Comparison of ENCODE assay signal across 15 mouse cellular contexts in the genomic region with DNA sequence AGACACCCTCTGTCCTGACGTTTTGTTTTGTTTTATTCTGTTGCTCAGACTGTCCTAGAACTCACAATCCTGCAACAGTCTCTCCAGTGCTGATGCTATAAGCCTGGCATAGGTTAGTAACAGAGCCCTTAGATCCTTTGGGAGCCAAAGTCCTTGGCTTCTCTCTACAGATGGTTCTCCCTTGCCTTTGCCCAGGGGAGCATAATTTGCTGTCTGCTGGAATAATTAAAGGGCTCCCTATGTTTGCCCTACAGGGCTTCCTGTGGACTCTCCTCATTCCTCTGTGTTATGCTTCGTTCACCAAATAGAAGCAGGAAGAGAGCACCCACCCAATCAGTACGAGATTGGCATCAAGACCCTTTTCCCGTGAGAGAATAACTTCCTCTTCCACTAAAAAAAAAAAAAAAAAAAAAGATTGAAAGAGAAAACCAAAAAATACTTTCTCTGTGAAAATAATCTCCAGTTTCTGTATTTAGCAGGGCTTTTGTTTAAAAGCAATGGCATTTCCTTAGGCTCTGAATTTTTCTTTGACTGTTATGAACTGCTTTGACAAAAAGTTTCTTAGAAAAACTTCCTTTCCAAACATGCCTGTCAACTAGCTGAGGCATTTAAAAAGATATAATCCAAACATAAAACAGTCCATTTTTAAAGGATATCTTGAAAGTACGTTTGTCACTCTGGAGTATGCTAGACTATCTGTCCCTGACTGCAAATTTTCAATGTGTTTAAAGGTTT.
DNase-seq lines count a peak whose midpoint lies in the region; ATAC-seq lines count a peak whose summit lies in the region.
"Had no signal": no experiment of that assay in that cellular context is flagged by ENCODE, and none has a peak within 500 bp of the region (broad histone marks: within the 10 kb centered on the region; RNA-seq: fewer than 3 reads in every experiment).

No protein-coding gene starts in this region.

- intact Hi-C loops in heart, postnatal 25 days (cut with DNase I) = loop anchor here (5.0 kb wide), 2 partner anchors 96 to 124 kb away; no protein-coding TSS in a partner anchor

- ATAC-seq in heart, embryonic 15.5 days (replicated peaks; ENCODE audit: insufficient number of reproducible peaks, insufficient read depth, low FRiP score, low read depth) = no peak
- ATAC-seq in lung, embryonic 15.5 days (ENCODE audit: borderline replicate concordance, extremely low read depth, low FRiP score, low TSS enrichment) = no peak
- ATAC-seq in stomach, embryonic 16.5 days (ENCODE audit: insufficient read depth, low FRiP score) = no peak
- ATAC-seq in midbrain, embryonic 16.5 days = no peak
- ATAC-seq: CD4-positive, CD25-positive, alpha-beta regulatory T cell, adult 4 months; Patski had no signal

- no peak for DNase-seq in heart, postnatal 25 days (ENCODE audit: low spot score)
- DNase-seq in lung, postnatal 4 days = no peak
- peak; percentile 19 for DNase-seq in fibroblast of lung, adult 2 months (ENCODE audit: low read depth)
- no peak for DNase-seq in urinary bladder, postnatal 25 days (ENCODE audit: low spot score)
- DNase-seq: cerebellum, postnatal 36 days; thymus, postnatal 25 days had no signal

- H3K4me2 ChIP-seq in heart, embryonic 15.5 days = no peak overlapping the region
- H3K4me2 ChIP-seq in lung, embryonic 15.5 days = 0 out of 2 replicates have a peak overlapping the region, but pooled peaks have one; percentile 6
- no peak overlapping the region for H3K4me2 ChIP-seq in stomach, embryonic 16.5 days (ENCODE audit: low read depth, low read length)
- H3K4me2 ChIP-seq in midbrain, embryonic 16.5 days (ENCODE audit: low read length) = no peak overlapping the region
- H3K4me2 ChIP-seq: midbrain, embryonic 12.5 days; neural tube, embryonic 12.5 days had no signal

- WGBS in heart, embryonic 15.5 days = 43% methylated on average over 5 of the region's 5 CpGs
- WGBS in lung, embryonic 15.5 days = 21% methylated on average over 5 of the region's 5 CpGs
- 20% methylated on average over 5 of the region's 5 CpGs for WGBS in stomach, embryonic 16.5 days
- WGBS in midbrain, embryonic 16.5 days = 65% methylated on average over 5 of the region's 5 CpGs

- H3K9ac ChIP-seq in heart, embryonic 15.5 days = no peak overlapping the region
- H3K9ac ChIP-seq in lung, embryonic 15.5 days = no peak overlapping the region
- H3K9ac ChIP-seq in stomach, embryonic 16.5 days (ENCODE audit: low read length) = no peak overlapping the region
- no peak overlapping the region for H3K9ac ChIP-seq in midbrain, embryonic 16.5 days (ENCODE audit: low read depth, low read length)
- H3K9ac ChIP-seq: midbrain, embryonic 12.5 days; neural tube, embryonic 12.5 days had no signal

- H3K9me3 ChIP-seq in heart, embryonic 15.5 days (replicated peaks) = no peaks in the 10 kb centered on the region
- H3K9me3 ChIP-seq in lung, embryonic 15.5 days = no peaks in the 10 kb centered on the region
- H3K9me3 ChIP-seq in stomach, embryonic 16.5 days (replicated peaks; ENCODE audit: control insufficient read depth, low read length) = no peaks in the 10 kb centered on the region
- H3K9me3 ChIP-seq in midbrain, embryonic 16.5 days (replicated peaks; ENCODE audit: control insufficient read depth, low read length, poor library complexity, severe bottlenecking) = no peaks in the 10 kb centered on the region
- H3K9me3 ChIP-seq: midbrain, embryonic 12.5 days; neural tube, embryonic 12.5 days had no signal

- peak overlapping the region; percentile 42 for H3K27ac ChIP-seq in heart, embryonic 15.5 days
- H3K27ac ChIP-seq in lung, embryonic 15.5 days = peak overlapping the region; percentile 78
- peak overlapping the region; percentile 79 for H3K27ac ChIP-seq in stomach, embryonic 16.5 days (ENCODE audit: low read length)
- H3K27ac ChIP-seq in midbrain, embryonic 16.5 days (ENCODE audit: low read length) = no peak overlapping the region
- H3K27ac ChIP-seq: midbrain, embryonic 12.5 days; neural tube, embryonic 12.5 days had no signal

- H3K4me1 ChIP-seq in heart, embryonic 15.5 days (replicated peaks) = peaks cover 18% of the 10 kb centered on the region
- peaks cover 38% of the 10 kb centered on the region for H3K4me1 ChIP-seq in lung, embryonic 15.5 days
- peaks cover 25% of the 10 kb centered on the region for H3K4me1 ChIP-seq in stomach, embryonic 16.5 days (ENCODE audit: control insufficient read depth, insufficient read depth, low read length)
- H3K4me1 ChIP-seq in midbrain, embryonic 16.5 days (ENCODE audit: control insufficient read depth, insufficient read depth, low read length) = peaks cover 14% of the 10 kb centered on the region

- no peaks in the 10 kb centered on the region for H3K36me3 ChIP-seq in heart, embryonic 15.5 days
- H3K36me3 ChIP-seq in lung, embryonic 15.5 days = no peaks in the 10 kb centered on the region
- H3K36me3 ChIP-seq in stomach, embryonic 16.5 days (ENCODE audit: control insufficient read depth, insufficient read depth, low read length) = no peaks in the 10 kb centered on the region
- no peaks in the 10 kb centered on the region for H3K36me3 ChIP-seq in midbrain, embryonic 16.5 days (ENCODE audit: control insufficient read depth, insufficient read depth, low read length)
- H3K36me3 ChIP-seq: midbrain, embryonic 12.5 days; neural tube, embryonic 12.5 days had no signal

- H3K27me3 ChIP-seq in heart, embryonic 15.5 days = no peaks in the 10 kb centered on the region
- no peaks in the 10 kb centered on the region for H3K27me3 ChIP-seq in lung, embryonic 15.5 days
- no peaks in the 10 kb centered on the region for H3K27me3 ChIP-seq in stomach, embryonic 16.5 days (ENCODE audit: control insufficient read depth, insufficient read depth, low read length)
- H3K27me3 ChIP-seq in midbrain, embryonic 16.5 days (ENCODE audit: control insufficient read depth, insufficient read depth, low read depth, low read length) = no peaks in the 10 kb centered on the region
- H3K27me3 ChIP-seq: neural tube, embryonic 12.5 days; Patski had no signal

- no peak overlapping the region for H3K4me3 ChIP-seq in heart, embryonic 15.5 days
- no peak overlapping the region for H3K4me3 ChIP-seq in lung, embryonic 15.5 days
- H3K4me3 ChIP-seq in stomach, embryonic 16.5 days (replicated peaks; ENCODE audit: low read length) = no peak overlapping the region
- H3K4me3 ChIP-seq in midbrain, embryonic 16.5 days (ENCODE audit: low read depth, low read length) = no peak overlapping the region
- H3K4me3 ChIP-seq: erythroblast, embryonic 14.5 days; midbrain, embryonic 12.5 days; neural tube, embryonic 12.5 days had no signal
